Mouse (Mus musculus) embryonic fibroblast, embryonic 13.5 days (primary cell): ENCODE data around the gene Patl2.

ENCODE experiments used
- CTCF ChIP-seq: IDR thresholded peaks from 2 replicates; pipeline ENCODE4 v1.5.1; 2011; ENCODE audit warnings: mild to moderate bottlenecking, control low read depth, low read length, moderate library complexity, borderline replicate concordance; ENCODE audit not compliant: insufficient read depth
- POLR2A ChIP-seq: IDR thresholded peaks from 2 replicates; pipeline ENCODE4 v1.6.1; 2011; ENCODE audit warnings: low read depth, mild to moderate bottlenecking, control low read depth, low read length, moderate library complexity

DNA sequence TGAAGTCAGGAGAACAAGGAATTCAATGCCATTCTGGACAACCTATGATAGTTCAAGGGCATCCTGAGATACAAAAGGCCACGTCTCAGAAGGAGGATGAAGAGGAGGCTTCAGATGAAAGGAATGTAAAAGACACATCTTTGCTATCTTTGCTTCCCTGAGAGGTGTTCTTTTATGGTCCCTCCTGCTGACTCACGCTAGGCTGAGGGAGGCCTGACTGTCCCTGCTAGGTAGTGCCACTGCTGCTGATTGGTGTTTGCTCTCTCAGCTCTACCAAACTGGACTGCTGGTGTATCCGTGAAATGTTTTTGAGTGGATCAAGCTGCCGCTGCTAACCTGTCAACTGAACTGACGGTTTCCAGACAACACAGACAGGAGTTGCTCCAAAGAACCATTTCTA lies 35.8 kb upstream of the Patl2 start:
- TF ChIP-seq CTCF = no peak
- TF ChIP-seq POLR2A = no peak
